Mouse (Mus musculus) lung, adult 18-20 months (tissue): ENCODE results near the gene Klf16.
"Not testable (repeated sequence)": the region's sequence is repeated elsewhere in the genome, so short reads cannot be mapped to it uniquely, and the experiment has no call there.

Source experiments
- DNase-seq, 2 experiments: peaks; one replicate each; pipeline ENCODE4 v3.0.0; 2022; ENCODE audit warnings: mixed read lengths in 2 of 2

Gene Klf16

GRCm38 (mm10) chr10:80605721-80606120, 28.6 kb upstream of the Klf16 start, which contains the start of gene Gm49322:
Gene Gm49322 (plus strand): TSS chr10:80606021.
- not testable (repeated sequence) for DNase-seq

DNA sequence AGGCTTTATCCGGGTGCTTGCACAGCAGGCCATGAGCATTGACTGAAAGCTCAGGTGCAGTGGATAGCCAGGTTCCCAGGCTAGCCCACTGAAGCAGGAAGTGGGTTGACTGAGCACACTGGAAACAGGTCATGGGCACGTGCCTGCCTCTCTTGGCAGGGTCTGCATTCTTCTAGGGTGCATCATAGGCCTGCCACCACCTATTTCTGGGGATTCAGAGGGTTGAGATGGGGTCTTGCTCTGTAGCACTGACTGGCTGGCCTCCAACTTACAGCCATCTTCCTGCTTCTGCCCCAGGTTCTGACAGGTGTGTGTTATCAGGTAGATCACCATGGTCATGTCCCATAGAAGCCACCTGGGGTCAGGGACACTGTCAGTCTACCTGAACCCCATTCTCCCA, 27.9 kb upstream of the Klf16 start:
- DNase-seq: no peak

DNA sequence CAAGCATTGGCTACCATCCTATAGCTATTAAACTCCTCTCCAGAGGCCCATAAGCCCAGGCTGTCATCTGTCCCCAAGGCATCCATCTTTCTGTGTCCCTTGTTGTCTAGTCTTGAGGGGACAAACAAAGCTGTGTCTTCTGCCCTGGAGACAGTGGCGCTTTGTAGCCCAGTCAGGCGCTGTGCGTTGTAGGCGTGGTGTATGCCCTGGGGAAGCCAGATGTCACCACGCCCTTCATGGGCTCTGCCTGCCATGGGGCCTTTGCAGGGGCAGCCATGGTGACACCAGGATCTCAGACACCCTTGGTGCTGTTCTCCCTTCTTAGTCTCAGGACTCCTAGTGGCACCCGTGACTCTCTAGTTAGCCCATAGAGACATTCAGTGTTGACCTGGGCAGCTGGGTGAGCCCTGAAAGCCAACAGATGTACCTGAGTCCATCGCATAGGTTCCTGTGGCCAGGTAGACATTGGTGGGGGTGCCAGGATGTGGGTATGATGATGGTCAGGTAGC, 26.9 kb upstream of the Klf16 start:
- DNase-seq: no peak

DNA sequence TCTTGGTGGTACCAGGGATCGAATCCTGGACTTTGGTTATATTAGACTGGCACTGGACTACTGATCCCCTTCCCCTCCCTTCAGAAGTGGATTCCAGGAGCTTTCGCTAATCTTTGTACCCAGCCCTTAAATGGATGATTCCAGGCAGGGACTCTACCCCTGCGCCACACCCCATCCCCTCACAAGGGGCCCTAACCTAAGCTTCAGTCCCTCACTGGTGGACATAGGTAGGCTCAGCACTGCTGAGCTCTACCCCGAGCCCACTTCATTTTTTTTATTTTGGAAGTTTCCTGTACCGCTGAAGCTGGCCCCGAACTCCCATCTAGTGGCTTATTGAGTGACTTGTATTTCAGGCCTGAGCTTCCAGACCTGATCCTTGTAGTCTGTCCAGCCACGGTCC, 26.2 kb upstream of the Klf16 start:
- no peak for DNase-seq

DNA sequence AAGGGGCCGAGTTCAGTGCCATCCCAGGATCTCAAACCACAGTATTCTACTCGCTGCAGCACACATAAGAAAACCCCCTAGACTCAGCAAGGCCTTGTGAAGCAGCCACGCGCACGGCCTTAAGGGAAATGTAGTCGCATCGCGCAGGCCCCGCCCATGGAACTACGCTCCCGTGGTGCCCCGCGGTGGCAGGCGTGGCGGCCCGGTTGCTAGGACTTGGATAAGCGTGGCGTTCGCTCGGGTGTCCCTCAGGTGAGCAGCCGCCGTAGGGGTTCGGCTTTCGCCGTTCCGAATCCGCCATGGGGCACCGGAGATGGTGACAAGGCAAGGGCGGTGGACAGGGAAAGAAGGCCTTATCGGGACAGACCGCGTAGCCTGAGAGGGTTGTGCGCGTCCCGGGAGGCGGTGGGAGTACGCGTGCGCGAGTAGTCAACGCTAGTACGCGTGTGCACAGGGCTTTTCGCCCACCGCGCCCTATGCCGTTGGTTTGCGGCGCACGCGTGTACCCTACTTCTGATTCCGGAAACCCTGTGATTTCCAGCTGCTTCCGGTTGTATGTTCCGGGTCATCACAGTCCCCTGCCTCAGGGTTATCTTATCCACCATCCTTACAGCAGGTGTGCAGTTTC, 25.7 kb upstream of the Klf16 start, which contains the start of the genes Scamp4 and Adat3:
Scamp4 (plus strand) TSS at position 175 of the 628 bp plus-strand sequence.
Adat3 (plus strand) TSS at position 183 of the 628 bp plus-strand sequence.
- peak; percentile 94 to 95 for DNase-seq

- DNase-seq: no peak
Observed at GRCm38 (mm10) chr10:80596318-80596717, 19.2 kb upstream of the Klf16 start.

DNA sequence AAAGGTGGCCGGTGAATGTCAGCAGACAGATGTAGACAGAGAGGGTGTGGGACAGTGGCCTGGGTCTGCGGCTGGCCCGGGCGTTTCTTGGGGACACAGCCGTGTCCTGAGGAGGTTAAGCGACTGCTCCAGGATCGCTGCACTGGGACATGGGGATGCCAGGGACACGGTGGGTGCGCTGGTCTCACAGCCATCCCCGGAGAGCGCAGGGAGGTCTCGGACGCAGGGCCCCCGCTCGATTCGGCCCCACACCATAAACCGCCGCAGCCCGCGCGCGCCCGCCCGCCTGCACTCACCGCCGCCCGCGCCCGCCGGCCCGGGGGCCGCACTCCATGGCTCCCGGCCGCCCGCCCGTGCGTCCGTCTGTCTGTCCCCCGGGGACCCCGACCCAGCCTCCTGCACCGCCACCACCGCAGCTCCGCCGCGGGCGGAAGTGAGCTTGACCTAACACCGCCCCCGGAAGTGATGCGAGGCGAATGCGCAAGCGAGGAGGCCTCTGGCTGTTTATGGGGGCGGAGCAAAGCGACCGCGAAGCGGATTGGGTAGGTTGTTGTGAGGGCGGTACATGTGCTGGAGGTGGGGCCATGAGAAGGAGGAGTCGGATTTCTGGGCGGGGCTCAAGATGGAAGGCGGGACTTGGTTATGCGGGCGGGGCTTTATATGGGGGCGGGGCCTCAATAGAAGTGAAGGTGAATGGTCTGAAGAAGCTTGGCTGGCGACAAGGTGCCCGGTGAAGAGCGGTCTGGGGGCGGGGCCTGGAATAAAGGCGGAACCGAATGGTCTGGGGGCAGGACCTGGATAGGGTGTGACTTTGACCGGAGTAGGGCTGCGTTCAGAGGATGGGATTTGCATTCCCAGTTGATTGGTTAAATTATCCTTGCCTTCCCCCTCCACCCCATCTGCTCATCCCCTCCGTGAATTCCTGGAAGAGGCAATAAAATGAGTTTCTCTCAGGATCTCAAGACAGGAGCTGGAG, 13.0 kb upstream of the Klf16 start, which contains the start of gene Abhd17a:
Abhd17a (minus strand) TSS at position 463 of the 976 bp plus-strand sequence.
- DNase-seq: peak; percentile 95 to 98

DNA sequence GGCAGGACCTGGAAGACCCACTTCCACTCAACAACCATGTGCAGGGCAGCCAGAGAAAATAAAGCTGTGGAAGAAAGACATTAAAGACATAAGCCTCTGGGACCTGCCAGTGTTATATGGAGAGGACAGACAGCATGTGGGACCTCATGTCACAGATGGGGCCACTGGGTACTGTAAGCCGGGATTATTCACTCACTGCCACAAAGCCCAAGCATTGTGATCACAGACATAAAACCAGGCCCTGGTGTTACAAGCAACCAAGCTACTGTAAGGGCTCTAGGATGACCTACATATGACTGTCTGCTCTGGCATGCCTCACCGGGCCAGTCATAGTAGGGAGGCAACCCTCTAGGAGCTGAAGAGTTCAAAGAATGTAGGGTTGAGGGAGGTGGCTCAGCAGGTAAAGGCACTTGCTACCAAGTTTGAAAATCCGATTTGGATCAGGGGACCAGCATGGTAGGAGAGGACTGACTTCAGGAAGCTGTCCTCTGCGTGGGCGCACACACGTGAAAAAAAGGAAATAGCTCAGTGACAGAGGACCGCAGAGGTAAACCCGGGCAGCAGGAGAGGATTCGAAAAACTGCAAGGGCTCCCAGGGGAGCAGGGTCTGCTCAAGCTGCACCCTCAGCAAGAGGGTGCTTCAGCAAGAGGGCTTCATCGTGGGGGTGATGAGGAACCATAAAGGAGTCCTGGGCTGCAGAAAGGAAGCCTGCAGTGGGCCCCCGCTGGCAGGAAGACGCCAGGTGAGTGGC, 12.2 kb upstream of the Klf16 start:
- no peak for DNase-seq

GRCm38 (mm10) chr10:80587305-80587657, 10.2 kb upstream of the Klf16 start:
- peak; percentile 38 to 61 for DNase-seq

DNA sequence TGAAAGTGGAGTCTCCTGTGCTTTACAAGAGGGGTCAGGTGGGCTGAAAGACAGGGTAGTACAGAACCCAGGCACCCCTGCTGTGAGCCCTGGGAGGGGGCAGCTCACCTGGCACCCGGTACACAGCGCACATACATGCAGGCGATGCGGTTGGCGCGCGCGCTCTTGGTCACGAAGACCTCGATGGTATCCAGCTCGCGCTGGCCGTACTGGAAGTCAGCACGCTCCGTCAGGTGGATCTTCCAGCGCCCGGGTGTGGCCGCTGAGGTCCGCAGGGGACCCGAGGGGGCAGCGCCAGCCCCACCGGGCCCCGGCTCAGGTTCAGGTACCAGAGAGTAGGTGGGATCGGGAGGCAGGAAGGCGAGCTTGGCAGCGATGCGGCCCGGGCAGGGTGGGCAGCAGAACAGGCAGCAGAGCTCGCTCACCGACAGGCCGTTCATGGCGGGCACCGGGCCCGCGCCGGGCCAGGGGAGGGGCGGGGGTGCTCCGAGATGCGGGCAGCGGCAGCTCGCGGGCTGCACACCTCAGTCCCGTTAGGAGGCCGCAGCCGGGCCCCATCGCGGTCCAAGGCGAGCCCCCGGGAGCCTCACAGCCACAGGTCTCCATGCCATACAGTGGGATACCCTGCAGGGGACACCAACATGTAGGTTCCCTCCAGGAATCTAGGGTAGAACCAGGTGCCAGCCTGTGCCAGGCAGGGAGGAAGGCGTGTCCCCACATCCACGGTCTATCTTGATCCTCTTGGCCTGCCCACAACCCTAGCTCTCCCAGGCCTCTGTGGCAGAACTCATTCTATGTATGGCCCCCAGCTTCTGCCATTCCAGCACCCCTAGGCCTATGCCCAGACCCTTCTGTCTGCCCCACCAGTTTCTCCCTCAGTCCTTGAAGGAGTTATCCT, 9.5 kb upstream of the Klf16 start:
- DNase-seq: no peak

DNA sequence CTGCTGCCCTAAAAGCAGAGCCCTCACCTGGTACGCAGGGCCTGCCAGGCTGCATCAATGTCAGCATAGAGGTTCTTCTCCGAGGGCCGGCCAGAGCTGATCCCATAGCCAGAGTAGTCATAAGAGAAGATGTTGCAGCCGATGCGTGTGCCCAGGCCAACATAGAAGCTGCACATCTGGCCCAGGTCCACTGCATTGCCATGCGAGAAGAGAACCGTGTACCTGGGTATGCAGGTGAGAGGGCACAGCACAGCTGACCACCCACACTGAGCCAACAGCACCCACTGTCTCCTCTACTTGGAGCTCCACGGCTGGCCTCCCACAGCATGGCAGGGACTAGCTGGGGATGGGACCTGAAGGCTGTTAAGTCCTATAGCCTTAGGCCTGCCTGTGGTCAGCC, 8.5 kb upstream of the Klf16 start:
- DNase-seq: no peak

- DNase-seq: no peak
Observed at GRCm38 (mm10) chr10:80584642-80585552, 7.8 kb upstream of the Klf16 start.

GRCm38 (mm10) chr10:80584045-80584488, 6.9 kb upstream of the Klf16 start:
- no peak for DNase-seq

DNA sequence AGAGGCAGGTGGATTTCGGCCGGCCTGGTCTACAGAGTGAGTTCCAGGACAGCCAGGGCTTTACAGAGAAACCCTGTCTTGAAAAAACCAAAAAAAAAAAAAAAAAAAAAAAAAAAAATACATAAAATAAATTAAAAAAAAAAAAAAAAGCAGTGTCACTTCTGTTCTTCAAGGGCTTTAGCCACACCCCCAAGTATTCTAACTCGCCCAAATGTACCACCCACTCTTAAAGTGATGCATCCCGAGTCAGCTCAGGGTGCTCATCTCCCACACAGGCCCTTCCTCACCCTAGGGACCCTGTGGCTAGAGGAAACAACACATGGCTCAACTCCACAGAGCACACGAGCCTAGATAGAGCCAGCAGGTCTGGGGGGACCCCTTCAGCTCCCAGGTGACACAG, 5.9 kb upstream of the Klf16 start:
- no peak for DNase-seq

GRCm38 (mm10) chr10:80578911-80579310, 1.8 kb upstream of the Klf16 start:
- peak; percentile 72 to 77 for DNase-seq

DNA sequence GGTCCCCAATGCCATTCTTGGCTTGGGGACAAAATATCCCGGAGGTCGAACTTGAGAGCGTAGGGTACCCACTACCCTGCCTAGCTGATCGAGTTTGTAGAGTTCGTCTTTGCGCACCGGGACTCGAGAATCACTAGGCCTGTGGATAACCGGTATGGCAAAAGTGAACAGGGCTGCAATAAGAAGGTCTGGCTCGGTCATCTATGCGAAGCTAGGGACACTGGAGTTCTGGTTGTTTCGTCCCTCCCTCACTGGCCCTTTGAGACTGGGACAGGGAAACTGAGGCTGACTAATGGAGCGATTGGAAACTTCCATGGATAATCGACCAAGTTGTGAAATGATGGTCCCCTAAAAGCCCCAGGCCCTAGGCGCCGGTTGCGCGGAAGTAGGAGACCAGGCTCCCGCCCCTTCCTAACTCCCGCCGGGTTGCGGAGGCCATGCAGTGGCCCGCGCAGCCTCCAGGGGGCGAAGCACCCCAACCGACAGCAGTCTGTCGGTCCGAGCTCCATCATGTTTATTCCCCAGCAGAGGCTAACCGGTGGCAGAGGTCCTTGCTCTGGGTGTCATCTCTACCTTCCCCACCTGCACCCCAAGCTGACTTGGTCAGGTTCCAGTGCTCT, 1.1 kb upstream of the Klf16 start:
- peak; percentile 83 to 89 for DNase-seq

- DNase-seq: peak; percentile 51 to 62
Observed at GRCm38 (mm10) chr10:80576351-80577194, 548 bp downstream of the Klf16 start.

DNA sequence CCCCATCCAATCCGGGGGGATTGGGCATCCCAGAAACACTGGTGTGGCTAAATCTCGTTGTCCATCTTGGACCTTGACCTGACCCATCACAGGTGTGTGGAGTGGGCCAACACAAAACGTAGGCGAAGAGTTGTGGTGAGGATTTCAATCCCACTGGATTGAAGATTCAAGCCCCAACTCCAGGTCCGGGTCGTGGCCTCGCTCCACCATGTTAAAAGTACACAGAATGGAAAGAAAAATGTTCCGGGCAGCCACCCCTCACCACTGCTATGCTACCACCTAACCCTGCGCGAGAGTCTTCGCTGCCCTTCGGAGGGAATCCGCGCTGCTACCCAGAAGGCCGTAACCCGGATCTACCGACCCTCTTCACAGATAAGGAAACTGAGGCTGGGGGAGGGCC, 1.2 kb downstream of the Klf16 start:
- DNase-seq: no peak

- DNase-seq: no peak
Observed at GRCm38 (mm10) chr10:80574896-80575295, 2.2 kb downstream of the Klf16 start.
